Mouse (Mus musculus) cerebellum, adult 2 months (tissue): ENCODE measurements around the gene Aicda.

Source experiments
- CTCF ChIP-seq: fragments of 200-500 bp; IDR thresholded peaks from 2 replicates; pipeline ENCODE4 v1.5.1; 2011; ENCODE audit warnings: low read depth, mild to moderate bottlenecking, control low read depth, low read length, moderate library complexity, borderline replicate concordance; ENCODE audit not compliant: insufficient read depth
- POLR2A ChIP-seq: fragments of 200-500 bp; IDR thresholded peaks from 2 replicates; pipeline ENCODE4 v1.6.1; 2011; ENCODE audit warnings: low read length, control low read depth, borderline replicate concordance; ENCODE audit not compliant: insufficient read depth

DNA sequence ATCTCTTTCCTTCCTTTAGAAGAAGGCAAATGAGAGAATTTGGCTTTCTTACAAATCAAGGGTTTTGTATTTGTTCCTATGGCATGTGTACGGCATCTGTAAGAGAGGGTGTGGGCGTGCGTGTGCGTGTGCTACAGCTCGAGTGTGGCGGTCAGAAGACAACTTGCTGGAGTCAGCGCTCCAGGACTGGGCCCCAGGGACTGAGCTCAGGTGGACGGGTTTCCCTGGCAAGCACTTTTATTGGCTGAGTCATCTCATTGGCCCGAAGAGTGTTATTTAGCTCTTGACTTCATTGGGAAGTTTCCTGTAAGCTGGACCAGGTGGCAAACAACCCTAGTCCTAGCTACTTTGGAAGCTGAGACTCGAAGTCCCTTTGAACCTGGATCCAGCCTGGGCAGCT lies 7.7 kb upstream of the Aicda start:
- TF ChIP-seq CTCF (no peak), POLR2A (no peak)
